Mouse (Mus musculus) thymus, postnatal 0 days (tissue): ENCODE results near the gene Zbtb44. TPM values are rescaled to one million over a fixed set of nuclear protein-coding genes. Genes with fewer than 3 reads are reported as not detected.

Experiments
- DNase-seq: peaks from one replicate; pipeline ENCODE4 v3.0.0-alpha.2; 2015; ENCODE audit warnings: low spot score
- polyA plus RNA-seq: library from polyadenylated mRNA; unstranded; fragments of >200 nt; fragmentation: Nextera tagmentation; extraction: Ambion mirVana; gene quantifications from 2 replicates; pipeline ENCODE4 v1.2.1, GENCODE M21; 2015

Gene Zbtb44
- polyA plus RNA-seq, 1 experiment from 2014 or later = 10.8 TPM

DNA sequence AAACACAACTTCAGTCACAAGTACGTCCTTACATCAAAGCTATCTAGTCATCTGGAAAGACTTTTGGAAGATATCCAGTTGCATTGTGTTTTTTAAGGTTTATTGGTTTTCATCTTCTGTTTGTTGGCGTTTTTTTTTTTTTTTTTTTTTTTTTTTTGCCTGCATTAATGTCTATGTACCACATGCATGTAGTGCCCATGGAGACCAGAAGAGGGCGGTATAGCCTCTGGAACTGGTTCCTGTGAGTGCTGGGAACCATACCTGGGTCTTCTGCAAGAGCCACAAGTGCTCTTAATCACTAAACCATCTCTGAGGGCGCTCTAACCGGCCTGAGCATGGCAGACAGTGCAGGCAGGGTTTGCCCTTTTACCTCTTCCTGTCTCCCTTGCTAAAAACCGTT, 67.7 kb downstream of the Zbtb44 start:
- DNase-seq = no peak

DNA sequence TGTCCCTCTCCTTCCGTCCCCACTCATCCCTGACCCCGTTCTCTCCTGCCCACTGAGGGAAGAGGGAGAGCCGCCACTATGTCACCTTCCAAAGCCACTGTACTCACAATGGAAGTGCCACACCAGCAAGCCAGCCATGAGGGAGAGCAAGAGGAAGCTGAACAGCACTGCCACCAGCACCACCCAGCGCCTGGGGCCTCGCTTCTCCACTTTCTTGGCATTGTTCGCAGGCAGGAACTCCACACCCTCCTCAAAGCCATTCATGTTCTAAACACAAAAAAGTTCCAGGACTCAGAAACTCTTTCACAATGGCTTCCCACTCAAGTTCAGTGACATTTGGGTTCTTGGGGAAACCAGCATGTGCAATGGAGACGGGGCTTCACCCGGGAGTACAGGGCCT, 78.0 kb downstream of the Zbtb44 start:
- DNase-seq = no peak

DNA sequence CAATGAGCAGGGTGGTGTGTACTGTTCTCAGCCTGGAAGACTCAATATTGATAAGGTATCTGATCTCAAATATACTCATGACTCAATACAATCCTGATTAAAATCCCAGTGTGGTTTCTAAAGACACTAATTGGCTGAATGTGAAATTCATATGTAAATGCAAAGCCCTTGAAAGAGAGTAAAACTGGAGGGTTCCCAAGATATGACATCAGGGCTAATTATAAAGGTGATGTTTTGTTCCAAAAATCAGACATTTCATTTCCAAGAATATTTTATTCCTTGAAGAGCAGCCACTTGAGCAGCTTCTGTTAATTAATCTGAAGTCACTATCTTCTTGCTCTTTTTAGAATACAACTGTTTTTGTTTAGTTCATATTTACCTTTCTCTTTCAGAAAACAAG, 85.1 kb downstream of the Zbtb44 start:
- no peak for DNase-seq

DNA sequence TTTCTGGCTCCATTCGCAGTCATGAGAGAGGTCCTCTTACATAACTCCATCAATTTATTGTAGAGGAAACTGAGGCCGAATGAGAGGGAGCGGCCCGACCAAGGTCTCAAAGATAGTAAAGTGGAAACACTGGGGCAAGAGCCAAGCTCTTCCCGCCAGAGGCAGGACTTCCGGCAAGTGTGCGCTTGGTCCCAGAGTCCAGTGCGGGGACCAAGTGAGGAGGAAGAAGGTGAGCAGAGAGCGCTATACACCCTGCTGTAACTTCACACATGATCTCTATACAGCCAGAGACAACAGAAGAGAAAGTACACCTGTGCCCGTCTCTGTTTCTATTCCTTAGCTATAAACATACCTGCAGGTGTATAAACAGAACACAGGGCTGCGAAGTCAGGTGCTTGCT, 86.6 kb downstream of the Zbtb44 start:
- no peak for DNase-seq

DNA sequence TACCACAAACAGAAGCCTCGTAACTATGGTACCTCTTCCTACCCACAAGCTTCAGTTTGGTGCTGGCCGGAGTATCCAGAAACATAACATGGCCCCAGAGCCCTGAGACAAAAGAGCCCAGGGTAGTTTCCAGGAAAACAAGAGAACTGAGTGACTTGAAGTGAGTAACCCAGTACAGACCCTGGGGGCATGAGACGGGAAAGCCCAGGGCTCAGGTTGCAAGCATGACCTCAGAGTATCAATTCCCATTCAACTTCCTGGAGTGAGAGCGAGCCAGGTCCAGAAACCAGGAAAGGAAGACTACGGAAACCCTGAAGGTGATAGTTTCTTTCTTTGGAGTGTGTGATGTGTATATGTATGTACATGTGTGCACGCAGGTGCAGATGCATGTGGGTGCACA, 87.0 kb downstream of the Zbtb44 start:
- DNase-seq = no peak

DNA sequence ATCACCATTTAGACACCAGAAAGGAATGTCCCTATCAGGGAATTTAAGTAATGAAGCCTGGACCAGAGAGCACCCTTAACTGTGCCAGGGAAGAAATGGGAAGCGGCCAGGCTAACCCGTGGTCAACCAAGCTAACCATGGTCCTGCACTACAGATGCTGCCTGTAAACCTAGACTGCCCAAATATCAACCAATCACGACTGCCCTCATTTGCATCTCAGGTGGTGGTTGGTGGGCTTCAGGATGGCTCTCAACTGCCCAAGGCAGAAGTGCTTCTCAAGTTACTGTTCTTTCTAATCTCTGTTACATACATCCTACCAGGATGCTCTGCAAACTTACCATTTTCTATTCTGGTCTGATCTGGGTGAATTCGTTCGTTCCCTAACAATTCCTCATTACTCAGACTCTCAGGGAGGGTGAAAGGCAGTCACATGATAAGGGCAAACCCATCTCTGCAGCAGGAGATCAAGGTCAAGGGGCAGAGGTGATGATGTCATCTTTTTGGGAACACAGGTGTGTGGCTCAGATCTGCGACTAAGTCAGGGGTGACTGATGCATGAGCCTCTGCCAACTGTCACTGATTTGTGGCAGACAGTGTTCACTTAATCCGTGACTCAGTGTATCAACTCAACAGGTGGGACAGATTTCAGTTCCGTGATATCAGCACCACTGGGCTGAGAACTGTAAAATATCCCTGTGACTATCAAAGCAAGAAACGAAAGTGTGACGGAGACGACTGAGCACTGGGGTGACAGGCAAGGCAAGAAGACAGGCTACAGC, 88.3 kb downstream of the Zbtb44 start:
- no peak for DNase-seq

DNA sequence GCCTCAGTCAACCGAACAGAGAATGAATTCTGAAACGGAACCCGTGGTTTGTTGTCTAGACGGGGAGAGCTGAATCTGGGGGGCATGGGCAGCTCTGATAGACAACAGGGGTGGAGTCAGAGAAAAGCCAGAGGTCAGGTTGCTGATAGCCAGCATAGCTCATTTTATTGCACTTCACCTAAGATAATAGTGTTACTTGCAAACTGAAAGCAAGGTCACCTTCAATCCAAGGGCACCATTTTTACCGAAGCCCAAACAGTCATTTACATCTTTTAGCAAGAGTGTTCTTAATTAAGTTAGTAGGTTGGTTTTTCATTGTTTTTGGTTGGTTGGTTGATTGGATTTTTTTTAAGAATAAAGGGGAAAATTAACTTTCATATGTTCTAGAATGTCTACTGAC, 89.0 kb downstream of the Zbtb44 start:
- DNase-seq = no peak

DNA sequence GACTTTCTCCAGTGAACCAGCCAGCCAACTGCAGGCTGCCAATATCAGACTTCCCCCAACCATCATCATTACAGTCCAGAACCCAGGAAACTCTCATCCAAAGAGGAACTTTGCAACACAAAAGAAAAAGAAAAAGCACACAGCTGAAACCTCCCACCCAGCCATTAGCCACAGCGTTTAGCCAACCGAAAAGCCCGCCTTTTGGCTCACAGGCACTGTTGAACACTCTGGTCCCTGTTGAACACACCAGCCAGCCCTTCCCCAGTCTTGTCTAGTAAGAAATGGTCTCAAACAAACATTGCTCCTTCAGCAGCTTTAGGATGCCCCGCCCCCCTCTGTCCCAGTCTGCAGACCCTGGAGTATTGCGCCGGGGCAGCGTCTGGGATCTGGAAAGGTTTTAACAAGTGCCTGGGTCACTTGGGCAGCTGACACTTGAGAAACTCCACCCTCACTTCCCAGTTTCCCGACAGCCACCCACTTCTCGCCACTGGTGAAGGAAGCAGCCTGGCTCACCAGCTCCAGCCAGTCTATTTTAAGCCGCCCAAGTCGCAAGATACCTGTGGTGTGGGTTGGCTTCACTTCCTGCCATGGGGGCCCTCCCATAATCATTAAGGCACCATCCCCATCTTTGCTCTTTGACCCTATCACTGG, 89.6 kb downstream of the Zbtb44 start:
- no peak for DNase-seq

DNA sequence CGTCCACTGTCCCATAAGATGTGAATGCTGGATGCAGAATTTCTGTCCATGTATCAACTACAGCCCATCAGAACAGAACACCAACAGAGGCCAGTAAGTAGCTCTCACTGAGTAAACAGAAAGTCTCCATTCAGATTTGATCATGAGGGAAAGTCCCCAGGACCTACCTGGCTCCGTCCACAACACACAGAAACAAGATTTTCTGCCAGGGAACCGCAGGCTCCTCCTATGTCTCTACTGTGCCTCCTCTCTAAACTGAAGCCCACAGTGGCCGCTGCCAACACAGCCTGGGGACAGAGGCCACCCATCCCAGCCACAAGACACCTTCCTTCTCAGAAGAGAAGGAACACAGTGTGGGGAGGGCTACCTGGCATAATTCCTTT, 90.1 kb downstream of the Zbtb44 start:
- DNase-seq = no peak

DNA sequence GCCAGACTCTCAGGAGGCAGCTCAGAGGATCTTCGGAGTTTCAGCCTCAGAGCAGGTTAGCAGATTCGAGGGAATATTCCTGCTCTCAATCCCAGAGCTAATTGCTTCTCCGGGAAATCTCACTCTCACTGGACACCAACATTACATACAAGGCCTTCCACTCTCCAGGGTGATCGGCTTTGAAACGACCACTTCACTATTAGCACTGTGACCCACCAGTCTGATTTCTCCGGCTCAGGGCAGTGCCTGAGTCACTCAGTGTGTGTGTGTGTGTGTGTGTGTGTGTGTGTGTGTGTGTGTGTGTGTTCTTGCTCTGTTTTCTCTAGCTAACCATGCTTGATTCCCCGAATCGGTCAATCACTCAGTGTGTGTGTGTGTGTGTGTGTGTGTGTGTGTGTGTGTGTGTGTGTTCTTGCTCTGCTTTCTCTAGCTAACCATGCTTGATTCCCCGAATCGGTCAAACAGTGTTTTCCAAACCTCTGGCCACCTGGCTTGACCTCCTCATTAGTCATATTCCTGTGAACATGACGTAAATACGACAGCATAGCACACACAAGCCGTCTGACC, 92.1 kb downstream of the Zbtb44 start:
- DNase-seq = no peak

Other genes starting within 250 kb of the Zbtb44 start
- gene Adamts15, start 108.2 kb upstream of the Zbtb44 start, polyA plus RNA-seq = 0.34 and 0.51 TPM in 2 replicates
- 0.57 and 0.70 TPM in 2 replicates for gene Adamts8, start 88.1 kb upstream of the Zbtb44 start, polyA plus RNA-seq
- gene St14, start 101.2 kb downstream of the Zbtb44 start, polyA plus RNA-seq = 11.0 and 11.6 TPM in 2 replicates
- gene Aplp2, start 181.2 kb downstream of the Zbtb44 start, polyA plus RNA-seq = 166 and 168 TPM in 2 replicates
- gene Prdm10, start 249.9 kb downstream of the Zbtb44 start, polyA plus RNA-seq = 3.6 and 3.9 TPM in 2 replicates